Mouse (Mus musculus) cerebellum, postnatal 4 days (tissue): Measurements from ENCODE around the gene Gcnt4.
"Not testable (repeated sequence)": the region's sequence is repeated elsewhere in the genome, so short reads cannot be mapped to it uniquely, and the experiment has no call there.

Experiments
- DNase-seq, 2 experiments: peaks; one replicate each; pipeline ENCODE4 v3.0.0; 2022; ENCODE audit warnings: low spot score in 2 of 2, mixed read lengths in 1 of 2

The Gcnt4 gene

DNA sequence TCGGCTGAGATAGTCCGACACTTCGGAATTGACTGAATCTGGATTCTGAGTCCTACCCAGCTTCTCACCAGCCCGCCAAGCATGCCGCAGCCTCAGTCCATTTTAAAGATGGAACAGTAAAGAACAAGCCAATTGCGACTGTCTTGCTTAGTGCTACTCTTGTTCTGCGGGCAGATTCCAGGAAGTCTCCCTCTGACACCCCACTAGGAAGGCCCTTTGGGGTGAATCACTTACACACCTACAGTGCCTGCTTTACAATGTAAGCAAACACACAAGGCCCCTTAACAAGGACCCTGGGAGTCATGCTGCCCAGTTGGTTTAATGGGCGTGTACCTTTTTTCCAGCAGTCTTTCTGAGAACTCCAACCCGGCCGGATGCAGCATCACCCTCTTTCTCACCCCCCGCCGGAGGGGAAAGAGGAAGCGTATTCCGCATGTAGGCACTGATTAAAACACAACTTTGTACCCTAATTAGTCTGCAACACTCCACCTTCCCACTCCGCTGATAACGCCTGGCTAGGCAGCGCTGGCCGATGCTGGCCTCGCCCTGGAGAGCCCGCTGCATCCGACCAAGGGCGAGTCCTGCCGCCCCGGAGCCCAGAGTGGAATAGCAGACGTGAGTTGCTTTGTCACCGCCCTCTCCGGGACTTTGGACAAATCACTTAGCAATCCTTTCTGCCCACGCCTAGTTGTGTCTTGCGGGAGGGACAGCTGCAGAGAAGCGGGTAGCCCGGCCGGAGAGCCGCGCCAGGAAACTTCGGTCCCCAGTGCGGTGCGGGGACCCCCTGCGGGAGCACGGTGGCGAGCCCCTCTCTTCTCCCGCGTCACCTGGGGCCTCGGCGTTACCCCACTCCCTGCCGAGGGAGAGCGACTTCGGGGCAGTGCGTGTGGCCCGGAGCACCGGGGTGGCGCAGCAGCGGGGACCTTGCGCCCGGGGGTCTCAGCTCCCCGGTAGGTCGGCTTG is at the start of gene Gcnt4:
Gene Gcnt4 (plus strand): TSS at position 691 of the 963 bp plus-strand sequence.
- peak in 1 of 2 experiments; percentile 17 for DNase-seq

DNA sequence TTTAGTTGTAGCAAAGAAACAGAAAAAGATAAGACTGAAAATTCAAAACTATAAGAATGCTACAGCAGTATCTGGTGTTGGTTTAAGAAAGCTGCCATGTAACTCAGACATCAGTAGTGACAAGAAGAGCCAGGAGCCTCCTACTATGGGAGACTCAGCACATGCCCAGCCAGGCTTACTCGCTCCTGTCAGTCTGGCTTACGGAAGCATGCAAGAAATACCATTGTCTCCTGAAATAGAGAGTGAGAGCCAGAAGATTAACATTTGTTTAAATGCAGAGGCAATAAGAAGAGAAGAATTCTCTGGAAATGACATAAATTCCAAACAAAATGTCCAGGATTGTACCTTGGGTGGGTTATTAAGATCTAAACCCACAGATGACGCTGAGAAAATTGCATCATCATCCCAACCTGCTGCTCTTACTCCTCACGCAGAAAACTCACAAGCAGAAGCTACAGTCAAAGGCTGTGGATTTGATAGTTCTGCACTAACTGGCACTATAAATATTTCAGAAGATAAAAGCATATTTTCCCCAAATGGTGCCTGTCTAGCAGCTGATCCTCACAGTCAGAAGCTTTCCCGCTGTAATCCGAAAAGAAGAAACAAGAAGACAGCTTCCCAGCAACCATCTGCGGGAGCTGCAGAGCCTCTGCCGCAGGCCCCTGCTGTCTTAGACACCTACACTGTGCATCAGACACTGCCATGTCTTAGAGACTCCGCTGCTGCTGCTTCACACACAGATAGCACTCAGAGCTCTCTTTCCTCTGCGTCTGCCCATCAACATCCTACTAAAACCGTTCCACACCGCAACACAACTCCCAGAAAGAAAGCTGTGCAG is 46.0 kb upstream of the Gcnt4 start:
- no peak for DNase-seq

DNA sequence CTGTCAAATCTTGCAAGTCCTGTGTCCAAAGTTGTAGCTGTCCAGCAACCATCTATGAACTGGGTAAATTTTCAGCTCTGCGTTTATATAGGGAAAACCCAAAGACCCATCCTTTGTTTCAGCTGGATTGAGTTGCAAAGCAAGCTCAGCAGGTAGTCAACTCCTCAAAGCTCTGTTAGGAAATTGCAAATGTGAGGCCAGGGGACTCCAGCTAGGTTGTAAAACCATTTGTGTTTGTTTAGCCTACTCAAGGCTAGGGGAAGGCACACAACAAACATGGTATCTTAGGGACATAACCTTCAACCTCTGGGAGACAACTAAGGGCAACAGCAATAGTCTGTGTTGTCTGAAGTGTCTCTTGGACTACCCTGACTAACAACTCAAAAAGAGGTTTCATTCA is 40.0 kb upstream of the Gcnt4 start:
- no peak for DNase-seq

DNA sequence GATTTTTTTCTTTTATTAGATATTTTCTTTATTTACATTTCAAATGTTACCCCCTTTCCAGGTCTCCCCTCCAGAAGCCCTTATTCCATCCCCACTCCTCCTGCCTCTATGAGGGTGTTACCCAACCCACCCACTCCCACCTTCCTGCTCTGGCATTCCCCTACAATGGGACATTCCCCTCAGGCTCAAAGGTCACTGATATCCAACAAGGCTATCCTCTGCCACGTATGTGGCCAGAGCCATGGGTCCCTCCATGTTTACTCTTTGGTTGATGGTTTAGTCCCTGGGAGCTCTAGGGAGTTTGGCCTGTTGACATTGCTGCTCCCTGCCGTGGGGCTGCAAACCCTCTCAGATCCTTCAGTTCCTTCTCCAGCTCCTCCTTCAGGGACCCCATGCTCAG is 34.5 kb upstream of the Gcnt4 start:
- no peak for DNase-seq

DNA sequence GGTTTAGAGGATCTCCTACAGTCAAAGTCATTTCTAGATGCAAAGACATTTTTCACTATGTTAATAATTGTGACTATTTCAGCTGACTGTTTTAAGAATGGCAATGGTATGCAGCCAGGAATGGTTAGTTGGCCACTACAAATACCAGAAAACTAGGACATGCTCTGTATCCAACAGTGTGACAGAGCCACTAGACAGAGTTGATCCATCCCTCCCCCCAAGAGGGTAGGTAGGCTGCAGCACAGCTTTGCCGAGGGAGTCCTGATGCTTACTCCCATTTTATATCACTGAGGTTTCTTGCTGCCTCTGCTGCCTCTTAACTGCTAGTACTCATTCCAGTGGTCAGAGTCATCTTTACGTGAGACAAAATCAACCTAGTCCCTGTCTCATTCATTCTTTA is 29.3 kb upstream of the Gcnt4 start:
- DNase-seq, result no peak

GRCm38 (mm10) chr13:96906717-96907116 is 17.8 kb upstream of the Gcnt4 start:
- DNase-seq, result no peak

DNA sequence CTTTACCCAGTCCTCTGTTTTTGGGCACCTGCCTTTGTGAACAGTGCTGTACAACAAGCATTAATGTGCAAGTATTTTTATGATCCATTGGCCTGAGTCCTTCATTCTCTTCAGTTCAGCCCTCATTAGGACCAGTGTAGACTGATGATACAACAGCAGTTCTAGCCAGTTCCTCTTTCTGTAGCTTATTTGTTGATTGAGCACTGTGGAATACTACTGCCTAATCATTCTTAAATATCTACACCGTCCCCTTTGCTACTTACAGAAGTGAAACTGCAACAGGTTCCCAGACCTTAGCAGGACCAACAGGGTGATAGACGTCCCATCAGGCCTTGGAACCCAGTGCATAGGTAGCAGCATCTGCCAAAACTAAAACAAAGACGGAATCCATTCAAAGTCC is 13.3 kb upstream of the Gcnt4 start:
- no peak for DNase-seq

- DNase-seq, result not testable (repeated sequence)
These were observed 1.4 kb upstream of the Gcnt4 start for GRCm38 (mm10) chr13:96923134-96923533.

DNA sequence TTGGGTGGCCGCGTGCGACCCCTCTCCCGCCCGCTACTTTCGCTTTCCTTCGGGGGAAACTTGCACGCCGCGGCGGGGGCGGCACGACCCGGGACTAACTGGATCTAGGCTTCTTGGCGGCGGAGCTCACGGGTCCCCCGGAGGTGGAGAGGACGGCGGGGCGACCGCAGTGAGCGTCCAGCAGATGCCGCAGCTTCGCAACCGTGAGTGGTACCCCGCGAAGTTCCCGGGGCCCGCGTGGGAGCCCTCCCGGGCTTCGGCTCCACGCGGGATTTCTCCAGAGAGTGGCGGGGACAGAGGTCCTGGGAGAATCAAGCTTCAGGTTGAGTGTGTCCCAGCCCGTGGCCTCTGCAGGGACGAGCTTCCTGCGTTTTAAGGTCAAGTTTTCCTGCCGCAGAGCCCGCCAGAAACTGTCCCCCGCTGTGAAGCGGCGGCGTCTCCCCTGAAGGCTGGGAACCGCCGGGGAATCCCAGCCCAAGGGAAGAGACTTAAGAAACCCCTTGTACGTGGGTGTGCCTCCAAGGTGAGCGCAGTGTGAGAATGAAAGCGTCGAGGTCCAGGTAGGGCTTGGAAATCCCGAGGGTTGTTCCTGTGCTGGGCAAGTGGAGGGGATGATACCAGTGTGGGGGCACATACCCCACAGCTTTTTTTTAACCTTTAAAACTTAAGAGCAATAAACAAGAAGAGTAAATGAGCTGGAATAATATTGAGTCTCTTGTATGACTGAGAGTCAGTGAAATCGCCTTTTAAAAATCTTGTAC is 676 bp downstream of the Gcnt4 start:
- peak in 1 of 2 experiments; percentile 10 for DNase-seq

GRCm38 (mm10) chr13:96925991-96926725 is 1.7 kb downstream of the Gcnt4 start:
- DNase-seq, result no peak

DNA sequence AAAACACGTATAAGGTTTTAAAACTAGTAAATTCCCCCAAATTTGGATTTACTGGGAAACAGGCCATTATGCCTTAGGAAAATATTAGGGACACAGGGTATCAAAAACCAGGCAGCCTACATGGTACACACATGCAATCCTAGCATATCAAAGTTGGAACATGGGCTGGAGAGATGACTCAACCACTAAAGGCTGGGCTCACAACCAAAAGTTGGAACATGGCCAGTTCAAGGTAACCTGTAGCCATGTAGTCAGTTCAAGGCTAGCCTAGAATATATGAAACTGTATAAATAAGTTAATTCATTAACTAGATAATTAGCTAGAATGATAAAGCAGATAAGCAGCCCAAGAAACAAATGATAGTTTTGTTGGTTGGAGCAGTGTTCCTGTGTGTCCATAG is 3.3 kb downstream of the Gcnt4 start:
- no peak for DNase-seq

DNA sequence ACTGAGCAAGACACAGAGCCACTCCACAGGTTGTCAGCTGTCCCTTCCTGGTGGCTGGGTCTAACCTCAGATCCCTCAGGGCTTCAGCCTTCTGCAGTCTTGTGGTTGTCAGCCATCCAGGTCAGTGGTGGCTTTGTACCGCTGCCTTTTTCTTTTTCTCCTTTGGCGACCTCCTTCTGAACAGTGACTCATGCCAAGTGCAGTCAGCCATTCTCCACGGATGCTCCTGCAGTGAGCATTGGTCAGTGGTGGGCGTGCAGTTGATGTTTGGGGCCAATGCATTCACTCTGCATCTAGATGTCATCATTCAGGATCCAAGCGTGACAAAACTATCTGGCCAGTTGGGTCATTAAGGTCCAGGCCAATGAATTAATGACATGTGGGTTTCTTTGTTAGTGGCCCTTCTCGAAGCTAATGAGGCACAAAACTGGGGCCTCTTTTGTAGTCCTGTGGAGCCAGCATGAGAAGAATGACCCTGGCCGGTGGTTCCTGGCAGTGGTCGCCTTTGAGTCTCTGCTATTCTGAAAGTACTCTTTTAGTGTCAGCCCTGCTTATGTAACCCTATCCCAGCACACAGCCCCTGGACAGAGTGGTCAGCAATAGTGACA is 4.0 kb downstream of the Gcnt4 start:
- no peak for DNase-seq

DNA sequence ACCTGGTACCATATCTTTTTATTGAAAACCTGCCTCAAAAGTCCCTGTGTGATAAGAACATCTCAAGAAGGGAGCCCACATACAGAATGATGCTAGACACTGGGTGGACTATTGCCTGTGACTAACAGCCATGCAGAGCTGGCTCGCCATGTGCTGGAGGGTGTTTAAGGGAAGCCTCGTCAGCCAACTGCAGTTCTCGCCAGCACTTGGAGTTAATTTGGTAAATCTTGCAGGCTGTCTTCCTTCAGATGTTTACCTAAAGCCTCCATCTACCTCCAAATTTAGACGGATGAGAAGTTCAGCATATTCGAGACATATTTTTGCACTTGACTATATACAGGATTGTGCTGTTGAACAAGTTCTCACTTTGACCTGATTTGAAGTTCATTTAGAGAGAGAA is 8.3 kb downstream of the Gcnt4 start:
- no peak for DNase-seq

DNA sequence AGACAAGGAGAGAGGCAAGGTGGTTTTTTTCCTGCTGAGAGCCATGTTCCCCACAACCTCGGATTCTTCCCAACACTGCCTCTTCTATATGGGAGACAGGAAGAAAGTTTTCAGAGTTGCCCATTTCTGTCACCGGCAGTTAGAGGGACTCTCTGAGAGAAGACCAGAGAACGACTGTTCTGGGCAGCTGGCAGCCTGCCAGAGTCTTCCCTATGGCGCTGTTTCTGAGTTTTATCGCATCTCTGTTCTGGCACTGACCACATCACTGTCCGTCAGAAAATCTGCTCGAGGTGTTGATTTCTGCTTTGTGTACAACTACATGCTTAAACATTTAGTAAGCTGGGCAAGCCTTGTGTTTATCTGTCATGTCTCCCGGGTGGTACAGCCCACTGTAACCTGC is 8.9 kb downstream of the Gcnt4 start:
- DNase-seq, result peak in 1 of 2 experiments; percentile 24

DNA sequence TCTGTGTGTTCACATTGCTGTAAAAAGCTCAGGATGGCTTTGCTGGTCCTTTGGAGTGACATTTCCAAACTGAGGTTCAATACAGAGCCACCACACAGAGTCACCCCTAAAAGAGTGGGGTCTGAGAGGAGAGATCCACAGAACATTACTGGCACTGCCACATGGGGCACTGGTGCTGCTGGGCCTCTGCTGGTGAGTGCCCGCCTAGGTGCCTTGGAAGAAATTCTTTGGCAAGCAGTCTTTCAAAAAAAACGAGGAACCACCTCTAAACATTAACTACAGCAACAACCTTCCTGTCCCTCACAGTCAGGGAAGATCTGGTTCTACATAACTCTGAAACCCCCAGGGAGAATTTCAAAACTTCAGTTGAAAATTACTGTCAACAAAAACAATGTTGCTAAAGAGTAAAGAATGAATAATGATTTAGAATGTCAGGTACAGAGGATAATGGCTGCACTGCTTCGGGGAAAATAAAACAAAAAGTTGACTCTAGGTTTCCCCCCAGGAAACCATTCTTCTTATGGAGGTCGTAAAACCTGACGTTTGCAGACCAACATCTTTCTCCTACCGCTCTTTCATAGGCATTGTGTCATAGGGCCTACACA is 11.8 kb downstream of the Gcnt4 start:
- DNase-seq, result no peak

DNA sequence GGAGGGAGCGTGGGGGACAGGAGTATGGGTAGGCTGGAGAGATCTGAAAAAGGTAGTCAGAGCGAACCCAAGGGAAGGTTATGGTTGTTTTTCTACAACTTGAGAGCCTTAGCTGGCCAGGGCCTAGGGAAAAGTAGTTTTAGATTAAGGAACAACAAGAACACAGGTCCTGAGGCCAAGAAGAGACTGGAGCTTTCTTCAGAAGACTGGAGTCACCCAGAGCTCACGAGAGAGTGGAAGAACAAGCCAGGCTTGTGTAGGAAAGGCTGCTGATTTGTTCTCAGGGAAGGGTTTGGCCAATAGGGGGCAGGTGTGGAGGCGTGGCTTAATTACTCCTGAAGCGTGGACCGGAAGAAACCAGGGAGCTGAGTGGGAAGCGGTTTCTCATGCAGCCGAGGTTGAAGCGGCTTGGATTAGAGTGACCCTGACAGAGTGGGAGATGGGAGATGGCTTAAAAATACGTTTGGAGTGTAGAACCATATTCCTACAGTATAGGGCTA is 12.6 kb downstream of the Gcnt4 start:
- DNase-seq, result no peak

- no peak for DNase-seq
These were observed 15.2 kb downstream of the Gcnt4 start for GRCm38 (mm10) chr13:96939680-96940079.

DNA sequence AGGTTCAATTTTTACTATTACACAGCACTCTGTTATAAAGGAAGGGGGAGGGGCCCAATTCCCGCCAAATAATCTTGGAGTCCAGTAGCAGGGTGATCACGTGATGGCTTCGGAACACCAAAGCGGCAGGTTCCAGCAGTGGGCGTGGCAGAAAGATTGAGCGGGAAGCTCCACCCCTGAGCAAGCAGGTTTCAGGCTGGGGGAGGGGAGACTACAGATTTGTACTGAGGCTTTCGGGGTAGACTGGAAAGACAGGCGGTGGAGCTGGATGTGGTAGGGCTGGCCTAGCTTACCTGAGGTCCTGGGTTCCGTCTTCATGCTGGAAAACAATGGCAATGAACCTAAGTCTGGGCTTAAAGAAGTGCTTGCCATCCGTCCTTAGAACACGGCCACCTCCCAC is 17.0 kb downstream of the Gcnt4 start:
- not testable (repeated sequence) for DNase-seq

DNA sequence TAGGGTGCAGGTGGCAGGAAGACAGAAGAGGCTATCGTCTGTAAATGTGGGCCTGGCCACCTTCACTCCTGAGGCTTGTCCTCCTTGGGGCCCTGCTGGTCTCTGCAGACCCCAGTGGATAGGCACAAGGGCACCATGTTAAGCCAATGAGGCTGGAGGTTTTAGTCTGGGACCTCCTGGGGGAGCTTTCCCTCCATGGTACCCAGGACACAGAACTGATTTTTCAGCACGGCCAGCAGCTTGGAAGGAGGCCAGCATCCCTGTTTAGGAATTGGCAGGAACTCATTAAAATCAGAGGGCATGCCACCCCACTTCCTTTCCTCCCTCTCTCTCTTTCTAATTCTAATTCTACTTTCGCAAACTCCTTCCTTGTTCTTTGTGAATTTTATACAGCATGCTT is 19.1 kb downstream of the Gcnt4 start:
- peak in 1 of 2 experiments; percentile 31 for DNase-seq

GRCm38 (mm10) chr13:96945748-96946147 is 21.3 kb downstream of the Gcnt4 start:
- no peak for DNase-seq
